Mouse (Mus musculus) lung, embryonic 14.5 days (tissue): ENCODE data around the gene Pygo1. TPM values are rescaled to one million over a fixed set of nuclear protein-coding genes. Genes with fewer than 3 reads are reported as not detected.

Experiments
- ATAC-seq: fragments of 200-750 bp; cut with Nextera tagmentation; 2 replicates; pipeline ENCODE4 v1.8.0; 2017; ENCODE audit warnings: mild to moderate bottlenecking, moderate TSS enrichment, moderate library complexity; ENCODE audit not compliant: insufficient read depth
- DNase-seq: peaks from one replicate; pipeline ENCODE4 v3.0.0-alpha.2; 2015
- H3K27ac ChIP-seq: fragments of 300-500 bp; sonication (generic); 2 replicates; pipeline ENCODE4 v1.5.1; 2014; ENCODE audit warnings: low read depth, mild to moderate bottlenecking, moderate library complexity
- H3K27me3 ChIP-seq: fragments of 300-500 bp; sonication (generic); 2 replicates; pipeline ENCODE4 v1.6.1; 2014; ENCODE audit warnings: low read length, control low read depth; ENCODE audit not compliant: insufficient read depth
- H3K36me3 ChIP-seq: fragments of 300-500 bp; sonication (generic); 2 replicates; pipeline ENCODE4 v1.6.1; 2014; ENCODE audit warnings: control low read depth; ENCODE audit not compliant: insufficient read depth
- H3K4me1 ChIP-seq: fragments of 300-500 bp; sonication (generic); 2 replicates; pipeline ENCODE4 v1.6.1; 2014; ENCODE audit warnings: antibody characterized with exemption, control low read depth; ENCODE audit not compliant: insufficient read depth
- H3K4me2 ChIP-seq: fragments of 300-500 bp; sonication (generic); 2 replicates; pipeline ENCODE4 v1.6.1; 2014; ENCODE audit warnings: mild to moderate bottlenecking
- H3K4me3 ChIP-seq: fragments of 300-500 bp; sonication (generic); 2 replicates; pipeline ENCODE4 v1.5.1; 2014; ENCODE audit warnings: low read depth, low read length
- H3K9ac ChIP-seq: fragments of 300-500 bp; sonication (generic); 2 replicates; pipeline ENCODE4 v1.6.1; 2014
- H3K9me3 ChIP-seq: fragments of 300-500 bp; sonication (generic); 2 replicates; pipeline ENCODE4 v1.6.1; 2016; ENCODE audit warnings: low read depth, low read length, control low read depth
- CTCF ChIP-seq: IDR thresholded peaks from 2 replicates; pipeline ENCODE4 v1.5.1; 2016; ENCODE audit warnings: antibody characterized with exemption, low read depth
- WGBS: fragments of 180-500 bp; shearing (Covaris S2); extraction: QIAGEN DNeasy Blood & Tissue Kit; methylation state at CpG from one replicate; pipeline ENCODE4 v1.1.7; 2014; 5-methylcytosine and 5-hydroxymethylcytosine counted together
- polyA plus RNA-seq: library from polyadenylated mRNA; unstranded; fragments of >200 nt; fragmentation: Nextera tagmentation; extraction: Ambion mirVana; gene quantifications from 2 replicates; pipeline ENCODE4 v1.2.1, GENCODE M21; 2014

Gene Pygo1
- polyA plus RNA-seq, 1 experiment from 2014 or later, result 7.0 TPM

GRCm38 (mm10) chr9:72931166-72931790 is 5.8 kb downstream of the Pygo1 start:
- H3K4me3 ChIP-seq, result no peak overlapping the region
- H3K4me2 ChIP-seq, result no peak overlapping the region
- H3K27me3 ChIP-seq, result no peaks in the 10 kb centered on the region
- no peaks in the 10 kb centered on the region for H3K36me3 ChIP-seq
- no peak for TF ChIP-seq CTCF
- H3K4me1 ChIP-seq, result peaks cover 5% of the 10 kb centered on the region; the same call in 1 of the 2 replicates
- ATAC-seq (no peak), DNase-seq (no peak)
- H3K27ac ChIP-seq, result no peak overlapping the region
- H3K9ac ChIP-seq, result no peak overlapping the region
- H3K9me3 ChIP-seq, result no peaks in the 10 kb centered on the region
- 82% methylated on average over 13 of the region's 13 CpGs for WGBS

- TF ChIP-seq CTCF, result no peak
- H3K9me3 ChIP-seq, result no peaks in the 10 kb centered on the region
- H3K27ac ChIP-seq, result no peak overlapping the region
- no peak for DNase-seq
- no peak overlapping the region for H3K4me2 ChIP-seq
- no peaks in the 10 kb centered on the region for H3K27me3 ChIP-seq
- H3K4me3 ChIP-seq, result no peak overlapping the region
- no peaks in the 10 kb centered on the region for H3K36me3 ChIP-seq
- no peak overlapping the region for H3K9ac ChIP-seq
- WGBS, result 89% methylated on average over 4 of the region's 4 CpGs
- no peaks in the 10 kb centered on the region for H3K4me1 ChIP-seq
- no peak for ATAC-seq
Observed at GRCm38 (mm10) chr9:72935309-72935708, 9.9 kb downstream of the Pygo1 start.

GRCm38 (mm10) chr9:72936301-72936700 is 10.9 kb downstream of the Pygo1 start:
- no peak for ATAC-seq
- H3K4me3 ChIP-seq, result no peak overlapping the region
- no peaks in the 10 kb centered on the region for H3K9me3 ChIP-seq
- H3K27me3 ChIP-seq, result no peaks in the 10 kb centered on the region
- no peak overlapping the region for H3K27ac ChIP-seq
- no peaks in the 10 kb centered on the region for H3K36me3 ChIP-seq
- no peaks in the 10 kb centered on the region for H3K4me1 ChIP-seq
- no peak overlapping the region for H3K9ac ChIP-seq
- no peak overlapping the region for H3K4me2 ChIP-seq
- no peak for TF ChIP-seq CTCF
- 70% methylated on average over 2 of the region's 2 CpGs for WGBS
- no peak for DNase-seq

- Histone ChIP-seq H3K4me1 (no peaks in the 10 kb centered on the region), H3K4me3 (no peak overlapping the region), H3K4me2 (no peak overlapping the region), H3K9me3 (no peaks in the 10 kb centered on the region), H3K36me3 (peaks cover 15% of the 10 kb centered on the region), H3K9ac (no peak overlapping the region), H3K27me3 (no peaks in the 10 kb centered on the region), H3K27ac (no peak overlapping the region)
- peak; percentile 44 for TF ChIP-seq CTCF
- ATAC-seq, result no peak
- no peak for DNase-seq
- WGBS, result 60% methylated on average over 3 of the region's 3 CpGs
Observed at GRCm38 (mm10) chr9:72943424-72943823, 18.0 kb downstream of the Pygo1 start.

GRCm38 (mm10) chr9:72944286-72944685 is 18.8 kb downstream of the Pygo1 start:
- H3K4me2 ChIP-seq, result no peak overlapping the region
- no peak overlapping the region for H3K9ac ChIP-seq
- no peak overlapping the region for H3K27ac ChIP-seq
- 88% methylated on average over 13 of the region's 13 CpGs for WGBS
- no peak for TF ChIP-seq CTCF
- no peak overlapping the region for H3K4me3 ChIP-seq
- peaks cover 15% of the 10 kb centered on the region for H3K36me3 ChIP-seq
- DNase-seq (no peak), ATAC-seq (no peak)
- H3K9me3 ChIP-seq, result no peaks in the 10 kb centered on the region
- no peaks in the 10 kb centered on the region for H3K4me1 ChIP-seq
- H3K27me3 ChIP-seq, result no peaks in the 10 kb centered on the region

GRCm38 (mm10) chr9:72947010-72947409 is 21.6 kb downstream of the Pygo1 start:
- Histone ChIP-seq H3K4me2 (no peak overlapping the region), H3K9ac (no peak overlapping the region), H3K4me1 (no peaks in the 10 kb centered on the region), H3K27ac (no peak overlapping the region), H3K27me3 (no peaks in the 10 kb centered on the region), H3K4me3 (no peak overlapping the region), H3K36me3 (peaks cover 15% of the 10 kb centered on the region), H3K9me3 (no peaks in the 10 kb centered on the region)
- 0 out of 2 replicates have a peak, but pooled peaks have one; percentile 29 for TF ChIP-seq CTCF
- 91% methylated on average over 1 of the region's 1 CpGs for WGBS
- ATAC-seq (no peak), DNase-seq (no peak)

- Histone ChIP-seq H3K9ac (no peak overlapping the region), H3K4me3 (no peak overlapping the region), H3K4me1 (no peaks in the 10 kb centered on the region), H3K36me3 (peaks cover 11% of the 10 kb centered on the region), H3K4me2 (no peak overlapping the region), H3K27ac (no peak overlapping the region), H3K27me3 (no peaks in the 10 kb centered on the region), H3K9me3 (no peaks in the 10 kb centered on the region)
- ATAC-seq, result no peak
- no peak for TF ChIP-seq CTCF
- 61% methylated on average over 7 of the region's 7 CpGs for WGBS
- no peak for DNase-seq
Observed at GRCm38 (mm10) chr9:72949572-72949971, 24.1 kb downstream of the Pygo1 start.
